Mouse (Mus musculus) MEL (cell line): ENCODE measurements at regions not wholly inside any gene's neighbourhood (a gene's known extent, or its start where the extent isn't known, plus 50 kb on each side); places are given as distances from the start of the nearest gene placed in this dataset.

Experiments used
- DNase-seq: peaks from one replicate; pipeline ENCODE4 v3.0.0; 2011; ENCODE audit warnings: low read depth, low spot score
- H3K27ac ChIP-seq: 2 replicates; pipeline ENCODE4 v1.5.1; 2012; ENCODE audit warnings: low read depth, mild to moderate bottlenecking, control low read depth, low read length, moderate library complexity; ENCODE audit not compliant: control insufficient read depth
- H3K27me3 ChIP-seq, 2 experiments: fragments of 150-350 bp in 1 of 2; sonication (generic) in 1 of 2; 2 replicates each; pipeline ENCODE4 v1.6.1; 2012; ENCODE audit warnings: low read length in 2 of 2, mild to moderate bottlenecking in 2 of 2, improper control_type of control experiment in 1 of 2, moderate library complexity in 1 of 2; ENCODE audit not compliant: insufficient read depth in 2 of 2, control insufficient read depth in 1 of 2
- H3K36me3 ChIP-seq, 2 experiments: 2 replicates each; pipeline ENCODE4 v1.6.1; 2012 to 2014; ENCODE audit warnings: low read length in 2 of 2, improper control_type of control experiment in 1 of 2, inconsistent platforms in 1 of 2, mild to moderate bottlenecking in 1 of 2; ENCODE audit not compliant: insufficient read depth in 2 of 2, control insufficient read depth in 1 of 2
- H3K4me1 ChIP-seq, 2 experiments: fragments of 150-350 bp in 1 of 2; sonication (generic) in 1 of 2; 2 replicates each; pipeline ENCODE4 v1.6.1; 2012; ENCODE audit warnings: low read length in 2 of 2, improper control_type of control experiment in 1 of 2, mild to moderate bottlenecking in 1 of 2; ENCODE audit not compliant: insufficient read depth in 2 of 2, control insufficient read depth in 1 of 2
- H3K4me3 ChIP-seq, 2 experiments: fragments of 150-350 bp in 1 of 2; sonication (generic) in 1 of 2; 2 replicates each; pipeline ENCODE4 v1.5.1; 2012; ENCODE audit warnings: low read depth in 2 of 2, low read length in 2 of 2, mild to moderate bottlenecking in 2 of 2, moderate library complexity in 2 of 2, control low read depth in 1 of 2, improper control_type of control experiment in 1 of 2; ENCODE audit not compliant: control insufficient read depth in 1 of 2, insufficient read depth in 1 of 2
- H3K79me2 ChIP-seq: 2 replicates; pipeline ENCODE4 v1.6.1; 2012; ENCODE audit warnings: mild to moderate bottlenecking, low read length, moderate library complexity; ENCODE audit not compliant: control insufficient read depth, poor library complexity, insufficient read depth
- H3K9ac ChIP-seq: 2 replicates; pipeline ENCODE4 v1.6.1; 2012; ENCODE audit warnings: low read depth, mild to moderate bottlenecking, control low read depth, low read length, moderate library complexity; ENCODE audit not compliant: control insufficient read depth, poor library complexity, severe bottlenecking
- H3K9me3 ChIP-seq: fragments of 150-350 bp; sonication (generic); replicated peaks from 2 replicates; pipeline ENCODE4 v1.6.1; 2012; ENCODE audit warnings: mild to moderate bottlenecking, low read length, improper control_type of control experiment, moderate library complexity; ENCODE audit not compliant: insufficient read depth
- CHD1 ChIP-seq: IDR thresholded peaks from 2 replicates; pipeline ENCODE4 v1.6.1; 2012; ENCODE audit warnings: low read depth, mild to moderate bottlenecking, inconsistent platforms, low read length, improper control_type of control experiment
- CHD2 ChIP-seq: IDR thresholded peaks from 2 replicates; pipeline ENCODE4 v1.6.1; 2011; ENCODE audit warnings: low read length, improper control_type of control experiment
- ELF1 ChIP-seq: IDR thresholded peaks from 2 replicates; pipeline ENCODE4 v1.6.1; 2014; ENCODE audit warnings: low read depth, mild to moderate bottlenecking, inconsistent platforms, low read length, improper control_type of control experiment, moderate library complexity
- EP300 ChIP-seq, 2 experiments: IDR thresholded peaks; 2 replicates each; pipeline ENCODE4 v1.6.1; 2011; ENCODE audit warnings: improper control_type of control experiment in 2 of 2, low read length in 2 of 2, low read depth in 1 of 2, mild to moderate bottlenecking in 1 of 2
- HCFC1 ChIP-seq: IDR thresholded peaks from 2 replicates; pipeline ENCODE4 v1.6.1; 2012; ENCODE audit warnings: low read depth, mild to moderate bottlenecking, inconsistent platforms, low read length, improper control_type of control experiment, moderate library complexity
- MAFK ChIP-seq: IDR thresholded peaks from 2 replicates; pipeline ENCODE4 v1.6.1; 2011; ENCODE audit warnings: low read depth, mild to moderate bottlenecking, low read length, improper control_type of control experiment, borderline replicate concordance
- MAX ChIP-seq: IDR thresholded peaks from 2 replicates; pipeline ENCODE4 v1.6.1; 2011; ENCODE audit warnings: low read length, improper control_type of control experiment
- MAZ ChIP-seq: IDR thresholded peaks from 2 replicates; pipeline ENCODE4 v1.6.1; 2012; ENCODE audit warnings: low read depth, mild to moderate bottlenecking, inconsistent platforms, low read length, improper control_type of control experiment
- MYB ChIP-seq: IDR thresholded peaks from 2 replicates; pipeline ENCODE4 v1.6.1; 2011; ENCODE audit warnings: mild to moderate bottlenecking, low read depth, low read length, improper control_type of control experiment
- POLR2AphosphoS2 ChIP-seq: IDR thresholded peaks from 2 replicates; pipeline ENCODE4 v1.6.1; 2011; ENCODE audit warnings: low read length, improper control_type of control experiment
- SMC3 ChIP-seq: IDR thresholded peaks from 2 replicates; pipeline ENCODE4 v1.6.1; 2011; ENCODE audit warnings: low read depth, low read length, improper control_type of control experiment
- TBP ChIP-seq: IDR thresholded peaks from 2 replicates; pipeline ENCODE4 v1.8.0; 2011; ENCODE audit warnings: low read depth, low read length, improper control_type of control experiment
- UBTF ChIP-seq: IDR thresholded peaks from 2 replicates; pipeline ENCODE4 v1.6.1; 2012; ENCODE audit warnings: low read depth, mild to moderate bottlenecking, inconsistent platforms, low read length, improper control_type of control experiment, moderate library complexity, borderline replicate concordance; ENCODE audit not compliant: insufficient read depth
- USF1 ChIP-seq: IDR thresholded peaks from 2 replicates; pipeline ENCODE4 v1.6.1; 2014; ENCODE audit warnings: low read depth, mild to moderate bottlenecking, inconsistent platforms, low read length, improper control_type of control experiment, moderate library complexity
- ZC3H11A ChIP-seq: IDR thresholded peaks from 2 replicates; pipeline ENCODE4 v1.6.1; 2012; ENCODE audit warnings: low read depth, mild to moderate bottlenecking, inconsistent platforms, low read length, improper control_type of control experiment
- ZMIZ1 ChIP-seq: IDR thresholded peaks from 2 replicates; pipeline ENCODE4 v1.6.1; 2012; ENCODE audit warnings: low read depth, mild to moderate bottlenecking, inconsistent platforms, low read length, improper control_type of control experiment, moderate library complexity

GRCm38 (mm10) chr10:96956449-96956834 lies 339.6 kb downstream of the Btg1 start:
- Histone ChIP-seq H3K27me3 (no peaks in the 10 kb centered on the region), H3K79me2 (no peaks in the 10 kb centered on the region)
- DNase-seq, result no peak
- TF ChIP-seq CHD2, result no peak
- TF ChIP-seq, all 39 proteins: peak for 0
- no peak overlapping the region for H3K27ac ChIP-seq
- no peak overlapping the region for H3K4me3 ChIP-seq
- no peak overlapping the region for H3K9ac ChIP-seq
- no peaks in the 10 kb centered on the region for H3K4me1 ChIP-seq
- H3K36me3 ChIP-seq, result no peaks in the 10 kb centered on the region
- H3K9me3 ChIP-seq, result no peaks in the 10 kb centered on the region

- Histone ChIP-seq H3K36me3 (no peaks in the 10 kb centered on the region), H3K4me3 (no peak overlapping the region), H3K9me3 (no peaks in the 10 kb centered on the region), H3K4me1 (no peaks in the 10 kb centered on the region), H3K27ac (no peak overlapping the region), H3K9ac (no peak overlapping the region), H3K79me2 (no peaks in the 10 kb centered on the region), H3K27me3 (no peaks in the 10 kb centered on the region)
- no peak for DNase-seq
- TF ChIP-seq MAZ (no peak), SMC3 (no peak), POLR2AphosphoS2 (no peak), CHD2 (no peak), CHD1 (no peak), MAFK (no peak), HCFC1 (no peak), USF1 (no peak), TBP (no peak), UBTF (no peak), ELF1 (no peak), EP300 (IDR thresholded peaks at IDR 0.05; ENCODE audit: low read depth in 1 of 2, low read length in 2 of 2) (no peak), ZMIZ1 (no peak)
These were observed 340.2 kb downstream of the Btg1 start for GRCm38 (mm10) chr10:96957019-96957418.

- Histone ChIP-seq H3K9me3 (no peaks in the 10 kb centered on the region), H3K4me1 (no peaks in the 10 kb centered on the region), H3K27ac (no peak overlapping the region)
- TF ChIP-seq MYB, result no peak
- TF ChIP-seq ZC3H11A, result no peak
- no peak for TF ChIP-seq POLR2AphosphoS2
- no peak for TF ChIP-seq MAX
- TF ChIP-seq, all 39 proteins: peak for 0
- Histone ChIP-seq H3K4me3 (no peak overlapping the region), H3K79me2 (no peaks in the 10 kb centered on the region), H3K27me3 (no peaks in the 10 kb centered on the region), H3K9ac (no peak overlapping the region), H3K36me3 (no peaks in the 10 kb centered on the region)
- DNase-seq, result no peak
These were observed 353.0 kb downstream of the Btg1 start for GRCm38 (mm10) chr10:96969825-96970224.
